Mouse (Mus musculus) adrenal gland, adult (tissue): Measurements from ENCODE around the gene Padi4.
A peak's percentile ranks its signal among the peaks of the same experiment; 100 is the strongest.

Experiments
- DNase-seq, 2 experiments: peaks; one replicate each; pipeline ENCODE4 v3.0.0; 2022 to 2023; ENCODE audit warnings: low spot score in 1 of 2; ENCODE audit not compliant: inconsistent age in 2 of 2

Padi4 gene

GRCm38 (mm10) chr4:140788983-140789382, 14.9 kb upstream of the Padi4 start:
- peak; percentile 61 to 87 for DNase-seq

GRCm38 (mm10) chr4:140788264-140788663, 14.2 kb upstream of the Padi4 start:
- no peak for DNase-seq

- DNase-seq = peak in 1 of 2 experiments; percentile 32
These were observed 13.4 kb upstream of the Padi4 start for GRCm38 (mm10) chr4:140787414-140787813.

GRCm38 (mm10) chr4:140785217-140785616, 11.2 kb upstream of the Padi4 start:
- DNase-seq = no peak

GRCm38 (mm10) chr4:140784292-140784945, 10.4 kb upstream of the Padi4 start:
- DNase-seq = no peak

- no peak for DNase-seq
These were observed 8.8 kb upstream of the Padi4 start for GRCm38 (mm10) chr4:140782821-140783220.

GRCm38 (mm10) chr4:140780507-140780906, 6.5 kb upstream of the Padi4 start:
- DNase-seq = no peak

GRCm38 (mm10) chr4:140779803-140780397, 5.9 kb upstream of the Padi4 start:
- DNase-seq = peak; percentile 80 to 89

- DNase-seq = no peak
These were observed 2.6 kb upstream of the Padi4 start for GRCm38 (mm10) chr4:140776623-140777022.

GRCm38 (mm10) chr4:140775876-140776275, 1.8 kb upstream of the Padi4 start:
- no peak for DNase-seq

GRCm38 (mm10) chr4:140774893-140775292, 857 bp upstream of the Padi4 start:
- DNase-seq = no peak

- DNase-seq = no peak
These were observed 2.9 kb downstream of the Padi4 start for GRCm38 (mm10) chr4:140771091-140771490.

GRCm38 (mm10) chr4:140770433-140770832, 3.6 kb downstream of the Padi4 start:
- DNase-seq = peak; percentile 55 to 67

GRCm38 (mm10) chr4:140768973-140769372, 5.1 kb downstream of the Padi4 start:
- no peak for DNase-seq

GRCm38 (mm10) chr4:140765936-140766335, 8.1 kb downstream of the Padi4 start:
- DNase-seq = no peak

GRCm38 (mm10) chr4:140763158-140763557, 10.9 kb downstream of the Padi4 start:
- DNase-seq = peak in 1 of 2 experiments; percentile 74

GRCm38 (mm10) chr4:140761601-140762000, 12.4 kb downstream of the Padi4 start:
- no peak for DNase-seq

GRCm38 (mm10) chr4:140755811-140756210, 18.2 kb downstream of the Padi4 start:
- peak; percentile 79 to 89 for DNase-seq

- DNase-seq = peak in 1 of 2 experiments; percentile 38
These were observed 20.7 kb downstream of the Padi4 start for GRCm38 (mm10) chr4:140753366-140753765.

GRCm38 (mm10) chr4:140750328-140750727, 23.7 kb downstream of the Padi4 start:
- no peak for DNase-seq

- no peak for DNase-seq
These were observed 26.1 kb downstream of the Padi4 start for GRCm38 (mm10) chr4:140747978-140748377.

- peak; percentile 46 to 80 for DNase-seq
These were observed 29.4 kb downstream of the Padi4 start for GRCm38 (mm10) chr4:140744654-140745053.

GRCm38 (mm10) chr4:140743086-140743485, 30.9 kb downstream of the Padi4 start:
- no peak for DNase-seq
